Mouse (Mus musculus) spleen, postnatal 36 days (tissue): Measurements from ENCODE around the gene Commd8.

ENCODE experiments used
- DNase-seq, 2 experiments: peaks; one replicate each; pipeline ENCODE4 v3.0.0; 2022; ENCODE audit warnings: low spot score in 2 of 2, mixed read lengths in 1 of 2

Gene Commd8

GRCm38 (mm10) chr5:72167594-72168284 is at the start of gene Commd8:
TSS of gene Commd8 (minus strand) at chr5:72168189.
- DNase-seq = peak; percentile 93 to 96

DNA sequence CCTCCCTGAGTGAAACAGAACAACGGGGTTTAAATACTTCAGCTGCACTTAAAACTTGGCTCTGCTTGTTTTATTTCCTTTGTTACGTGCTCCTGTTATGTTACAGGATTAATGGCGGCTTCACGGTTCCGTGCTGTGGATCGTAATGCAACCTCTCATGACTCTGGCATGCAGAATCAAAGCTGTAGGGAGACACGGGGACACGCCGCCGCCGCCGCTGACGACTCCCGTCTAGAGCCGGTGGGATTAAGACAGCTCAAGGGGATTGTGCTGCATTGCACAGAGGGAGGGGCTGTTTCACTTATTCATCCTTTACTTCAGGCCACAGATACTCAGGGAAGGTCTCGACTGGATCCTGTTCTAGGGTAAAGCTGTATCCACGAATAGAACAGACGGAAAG is 43.8 kb upstream of the Commd8 start:
- no peak for DNase-seq

DNA sequence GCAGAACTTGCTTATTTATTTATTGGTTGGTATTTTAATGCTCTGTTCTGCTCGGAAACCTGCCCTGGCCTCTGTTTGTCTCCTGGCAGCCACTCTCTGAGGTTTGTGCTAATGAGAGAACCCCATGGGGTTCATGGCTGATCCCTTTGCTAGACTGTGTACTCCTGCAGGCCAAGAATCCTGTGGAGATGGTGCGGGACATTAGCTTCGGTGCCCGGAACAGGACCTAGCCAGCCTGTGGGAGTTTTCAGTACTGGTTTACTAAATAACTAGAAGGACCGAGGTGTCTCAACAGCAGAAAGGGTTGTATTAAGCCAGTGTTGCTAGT is 42.8 kb upstream of the Commd8 start:
- no peak for DNase-seq

- DNase-seq = no peak
Observed at GRCm38 (mm10) chr5:72210123-72210811, 42.3 kb upstream of the Commd8 start.

DNA sequence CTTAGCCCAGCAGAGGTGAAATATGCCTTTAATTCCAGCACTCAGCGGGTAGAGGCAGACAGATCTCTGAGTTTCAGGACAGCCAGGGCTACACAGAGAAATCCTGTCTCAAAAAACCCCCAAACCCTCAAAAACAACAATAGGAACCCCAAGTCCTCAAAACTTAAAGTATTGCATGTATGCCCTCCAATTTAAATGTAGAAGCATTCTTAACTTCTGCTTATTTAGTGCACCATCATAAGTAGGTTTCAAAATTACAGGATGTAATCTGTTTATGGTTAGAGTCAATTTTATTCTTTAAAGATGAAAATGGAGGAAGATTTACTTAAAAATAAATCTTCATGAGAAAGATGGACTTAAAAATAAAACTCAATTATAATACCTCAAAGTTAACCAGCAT is 40.5 kb upstream of the Commd8 start:
- no peak for DNase-seq

DNA sequence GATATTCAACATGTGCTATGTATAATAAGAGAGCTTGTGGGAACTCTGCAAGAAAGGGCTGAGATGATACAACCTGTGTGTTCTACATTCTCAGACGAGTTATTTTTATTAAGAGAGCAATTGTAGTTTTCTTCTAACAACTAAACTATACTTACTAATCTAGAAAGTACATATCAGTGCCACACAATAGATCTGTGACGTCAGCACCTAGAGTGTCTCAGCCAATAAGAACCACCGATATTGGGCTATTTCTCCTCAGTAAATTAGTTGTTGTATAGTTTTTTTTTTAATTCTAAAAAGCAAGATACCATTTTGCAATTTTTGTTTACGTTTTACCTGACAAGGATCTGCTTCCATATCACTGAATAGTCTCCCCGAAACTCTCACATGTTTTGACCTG is 37.3 kb upstream of the Commd8 start:
- no peak for DNase-seq

DNA sequence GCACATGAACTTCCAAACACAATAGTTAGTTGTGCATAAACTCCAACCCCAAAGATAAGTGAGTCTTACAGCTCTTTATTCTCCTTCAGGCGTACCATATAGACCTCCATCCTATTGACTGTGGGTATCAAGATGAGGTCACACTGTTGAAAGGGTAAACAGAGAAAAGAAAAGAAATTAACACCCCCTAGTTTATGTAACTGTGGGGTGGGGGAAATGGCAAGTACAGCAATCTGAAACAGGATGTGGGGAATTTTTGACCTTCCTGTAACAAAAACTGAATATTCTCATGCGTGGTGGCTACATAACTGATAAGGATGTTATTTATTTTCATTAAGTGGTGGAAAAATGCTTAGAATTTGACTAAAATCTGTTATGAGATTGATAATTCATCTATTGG is 36.5 kb upstream of the Commd8 start:
- DNase-seq = peak in 1 of 2 experiments; percentile 14

DNA sequence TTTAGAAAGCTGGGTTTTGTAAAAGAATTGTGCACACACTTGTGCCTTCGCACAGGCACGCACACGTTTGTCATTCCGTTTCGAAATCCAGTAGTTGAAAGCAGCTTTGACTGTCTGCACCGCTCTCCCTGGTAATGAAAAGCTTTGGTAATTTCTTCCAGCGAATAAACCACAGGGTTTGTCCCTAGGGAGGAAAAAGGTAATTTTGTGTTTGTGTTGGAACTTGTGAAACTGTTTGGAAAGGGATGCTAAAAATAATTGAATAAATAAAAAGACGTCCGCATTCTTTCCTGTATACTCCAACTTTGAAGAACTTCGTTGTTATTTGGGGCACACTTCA is 35.7 kb upstream of the Commd8 start:
- DNase-seq = no peak

DNA sequence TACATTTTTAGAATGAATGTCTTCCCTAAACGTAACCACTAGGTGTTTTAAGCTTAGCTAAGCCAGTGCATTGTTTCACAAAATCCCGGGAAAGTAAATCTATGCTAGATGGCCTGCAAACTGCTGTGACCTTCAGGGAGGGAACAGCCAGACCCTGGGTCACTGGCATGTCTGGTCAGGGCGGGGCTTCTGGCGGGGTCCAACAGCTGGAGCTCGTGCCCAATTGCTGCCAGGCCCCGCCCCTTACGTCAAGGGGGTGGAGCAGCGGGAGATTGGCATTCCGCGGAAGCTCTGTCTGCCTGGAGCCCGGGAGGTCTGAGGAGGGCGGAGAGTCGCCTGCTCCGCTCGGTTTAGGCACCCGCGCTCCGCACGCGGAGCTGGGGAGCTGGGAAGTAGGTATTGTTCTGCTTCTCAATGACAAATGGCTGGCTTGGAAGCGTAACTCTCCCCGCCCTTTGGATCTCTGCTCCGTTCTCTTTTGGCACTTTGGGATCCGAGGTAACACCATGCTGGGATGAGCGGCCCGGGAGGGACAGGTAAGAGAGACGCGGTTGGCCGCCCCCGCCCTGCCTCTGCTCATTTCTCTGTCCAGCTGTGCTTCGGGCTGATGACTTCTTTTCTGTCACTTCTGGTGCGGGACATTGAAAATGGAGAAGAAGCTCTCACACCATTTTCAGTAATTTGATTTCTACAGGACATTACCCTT is 35.2 kb upstream of the Commd8 start:
- DNase-seq = peak; percentile 93 to 94

DNA sequence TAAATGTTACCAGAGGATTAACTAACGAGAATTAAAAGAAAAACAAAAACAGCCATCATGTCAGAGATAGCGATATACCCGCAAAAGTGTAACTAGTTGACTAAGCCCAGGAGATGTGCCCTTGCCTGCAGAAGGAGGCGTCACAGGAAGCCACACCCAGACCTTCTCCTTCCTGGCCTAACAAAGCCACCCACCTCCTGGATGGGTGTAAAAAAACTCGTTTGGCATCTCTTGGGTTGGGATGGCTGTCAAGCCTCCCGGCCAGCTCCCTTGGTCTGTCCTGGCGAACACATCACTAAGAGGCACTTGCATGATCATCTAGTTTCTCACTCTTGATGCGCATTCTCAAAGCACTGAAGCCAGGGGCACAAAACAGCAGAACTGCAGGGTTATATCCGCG is 34.0 kb upstream of the Commd8 start:
- peak; percentile 51 to 52 for DNase-seq

DNA sequence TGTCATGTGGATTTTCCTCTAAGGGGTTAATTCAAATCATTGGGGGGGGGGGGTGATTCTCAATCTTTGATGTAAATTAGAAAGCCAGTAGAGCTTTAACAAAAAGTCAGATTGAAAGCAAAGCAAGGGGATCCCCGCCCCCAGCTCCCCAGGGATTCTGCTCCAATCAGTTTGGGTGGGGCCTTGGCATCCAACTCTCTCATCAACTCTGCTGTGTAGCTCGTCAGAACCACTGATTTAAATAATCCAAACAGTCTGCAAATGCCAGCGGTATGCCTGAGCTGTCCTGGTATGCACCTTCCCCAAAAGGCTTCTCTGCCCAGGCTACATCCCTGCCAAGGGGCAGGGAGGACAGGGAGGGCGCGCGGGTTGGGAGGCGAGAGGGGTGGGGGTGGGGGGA is 33.6 kb upstream of the Commd8 start:
- DNase-seq = no peak

- no peak for DNase-seq
Observed at GRCm38 (mm10) chr5:72195442-72195841, 27.5 kb upstream of the Commd8 start.

GRCm38 (mm10) chr5:72191932-72192331 is 23.9 kb upstream of the Commd8 start:
- no peak for DNase-seq

DNA sequence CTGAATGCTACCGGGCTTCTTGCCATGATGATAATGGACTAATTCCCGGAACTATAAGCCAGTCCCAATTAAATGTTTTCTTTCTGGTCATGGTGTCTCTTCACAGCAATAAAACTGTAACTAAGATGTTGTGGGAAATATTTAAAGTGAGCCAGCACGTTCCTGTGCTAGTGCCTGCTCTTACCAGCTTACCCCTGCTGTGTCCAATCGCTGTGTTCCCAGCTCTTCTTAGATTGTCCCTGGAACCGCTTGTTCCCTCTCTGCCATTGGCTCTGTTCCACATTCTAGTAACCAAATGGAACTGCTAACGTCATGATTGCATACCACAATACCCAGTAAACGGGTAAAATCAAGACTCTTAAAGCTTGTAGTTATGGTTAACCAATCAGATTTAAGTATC is 23.2 kb upstream of the Commd8 start:
- no peak for DNase-seq

DNA sequence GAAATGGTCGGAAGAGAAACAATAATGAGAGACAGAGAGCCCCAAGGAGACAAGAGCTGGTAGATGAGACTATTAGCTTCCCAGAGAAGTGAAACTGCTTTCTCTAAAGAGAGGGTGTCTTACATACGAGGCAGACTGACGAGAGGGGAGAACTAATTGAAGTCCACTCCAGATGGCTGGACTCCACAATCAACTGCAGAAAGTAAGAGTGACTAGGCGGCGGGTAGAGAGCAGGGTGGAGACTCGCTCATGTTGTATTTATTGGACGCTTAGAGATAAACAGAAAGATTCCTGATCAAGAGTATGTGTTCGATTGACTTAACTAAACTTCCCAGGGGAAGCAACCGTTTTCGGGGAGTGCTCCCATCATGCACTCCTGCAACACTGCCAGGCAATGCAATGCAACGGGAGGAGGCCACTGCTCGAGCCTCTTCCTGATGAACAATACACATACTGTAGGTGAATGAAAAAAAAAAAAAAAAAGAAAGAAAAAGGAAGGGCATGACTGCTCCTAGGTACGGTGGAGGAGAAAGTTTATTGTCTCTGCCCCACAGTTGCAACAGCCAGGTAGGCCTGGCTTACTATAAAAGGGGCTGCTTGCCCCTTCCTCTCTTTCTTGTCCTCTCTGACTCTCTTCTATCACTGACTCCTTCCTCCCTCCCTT is 16.6 kb upstream of the Commd8 start:
- peak in 1 of 2 experiments; percentile 26 for DNase-seq

- peak; percentile 85 to 91 for DNase-seq
Observed at GRCm38 (mm10) chr5:72183929-72184328, 15.9 kb upstream of the Commd8 start.

- DNase-seq = peak; percentile 83 to 84
Observed at GRCm38 (mm10) chr5:72182804-72183203, 14.8 kb upstream of the Commd8 start.

- DNase-seq = no peak
Observed at GRCm38 (mm10) chr5:72181194-72181593, 13.2 kb upstream of the Commd8 start.

DNA sequence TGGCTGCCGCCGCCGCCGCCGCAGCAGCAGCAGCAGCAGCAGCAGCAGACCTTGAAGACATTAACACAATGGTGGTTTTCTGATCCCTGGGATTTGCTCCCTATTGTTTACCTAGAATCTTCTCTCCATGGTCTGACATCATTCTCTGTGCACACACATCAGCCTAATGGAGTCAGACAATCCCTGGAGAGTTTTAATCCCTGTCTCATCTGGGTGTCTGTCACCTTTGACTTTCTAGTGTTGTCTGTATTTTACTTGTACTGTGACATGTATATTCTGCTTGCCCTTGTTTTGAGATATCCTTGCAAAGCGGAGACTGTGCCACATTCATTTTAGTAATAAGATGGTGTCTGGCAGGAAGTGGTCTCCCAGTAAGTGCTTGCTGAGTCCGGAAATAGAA is 7.5 kb upstream of the Commd8 start:
- no peak for DNase-seq

- no peak for DNase-seq
Observed at GRCm38 (mm10) chr5:72175050-72175449, 7.1 kb upstream of the Commd8 start.

DNA sequence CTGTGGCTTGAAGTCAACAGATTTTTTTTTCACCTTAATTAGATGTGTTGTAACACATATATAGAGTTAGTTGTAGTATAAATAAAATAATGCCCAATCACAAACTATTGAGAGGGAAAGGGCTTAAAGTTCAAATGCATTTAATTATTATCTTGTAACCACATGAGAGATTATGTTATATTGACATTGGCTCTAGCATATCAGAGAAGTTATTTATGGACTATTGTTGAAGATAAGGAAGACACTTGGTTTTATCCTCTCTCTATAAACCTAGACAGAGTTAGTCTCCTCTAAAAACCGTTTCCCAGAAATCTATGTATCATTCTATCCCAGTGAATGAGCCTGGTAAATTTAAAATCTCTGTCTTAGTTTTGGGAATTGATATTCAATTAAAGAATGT is 5.5 kb upstream of the Commd8 start:
- DNase-seq = no peak

- peak; percentile 44 to 61 for DNase-seq
Observed at GRCm38 (mm10) chr5:72172675-72173074, 4.7 kb upstream of the Commd8 start.

DNA sequence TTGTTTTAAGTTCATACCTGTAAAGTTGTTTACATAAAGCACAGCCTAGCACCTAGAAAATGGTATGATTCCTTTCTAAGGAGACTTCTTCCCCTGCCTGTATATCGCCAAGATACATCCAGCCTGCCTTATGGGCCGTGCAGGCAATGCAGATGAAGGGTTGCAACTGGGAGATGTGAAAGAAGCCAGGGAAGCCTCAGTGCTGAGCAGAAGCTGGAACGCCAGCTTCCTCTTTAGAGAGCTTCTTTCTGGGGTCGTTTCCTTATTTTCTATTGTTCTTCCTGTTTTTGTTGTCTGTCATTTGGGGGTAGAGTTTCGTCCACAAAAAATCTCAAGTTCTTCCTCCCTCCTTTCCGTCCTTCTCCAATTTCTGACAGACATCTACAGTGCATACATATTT is 2.1 kb upstream of the Commd8 start:
- peak; percentile 40 to 41 for DNase-seq
